Mouse (Mus musculus) cerebellum, adult (tissue): ENCODE measurements at regions not wholly inside any gene's neighbourhood (a gene's known extent, or its start where the extent isn't known, plus 50 kb on each side); places are given as distances from the start of the nearest gene placed in this dataset.

ENCODE experiments used
- ATAC-seq: cut with Nextera tagmentation; 2 replicates; pipeline ENCODE4 v1.9.2; 2017; ENCODE audit warnings: mild to moderate bottlenecking, moderate library complexity, mixed read lengths; ENCODE audit not compliant: insufficient number of reproducible peaks, low FRiP score, low TSS enrichment

DNA sequence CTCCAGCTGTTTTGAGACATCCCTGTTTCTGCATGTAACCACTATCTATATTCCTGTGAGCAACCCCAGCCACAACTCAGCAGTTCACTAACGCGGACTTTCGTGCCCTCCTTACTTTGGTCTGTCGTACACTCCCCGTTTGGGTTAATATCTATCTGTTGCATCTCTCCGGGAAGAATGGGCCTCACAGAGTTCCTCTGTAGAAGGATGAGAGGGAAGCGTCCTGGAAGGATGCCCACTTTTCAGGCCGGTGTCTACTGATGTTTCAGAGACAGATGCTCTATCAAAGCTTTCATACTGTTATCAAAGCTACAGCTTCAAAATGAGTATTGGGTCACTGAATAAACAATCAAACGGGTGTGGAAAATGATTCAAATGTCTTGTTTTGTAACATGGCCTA lies 487.4 kb downstream of the Trim52 start:
- no peak for ATAC-seq

DNA sequence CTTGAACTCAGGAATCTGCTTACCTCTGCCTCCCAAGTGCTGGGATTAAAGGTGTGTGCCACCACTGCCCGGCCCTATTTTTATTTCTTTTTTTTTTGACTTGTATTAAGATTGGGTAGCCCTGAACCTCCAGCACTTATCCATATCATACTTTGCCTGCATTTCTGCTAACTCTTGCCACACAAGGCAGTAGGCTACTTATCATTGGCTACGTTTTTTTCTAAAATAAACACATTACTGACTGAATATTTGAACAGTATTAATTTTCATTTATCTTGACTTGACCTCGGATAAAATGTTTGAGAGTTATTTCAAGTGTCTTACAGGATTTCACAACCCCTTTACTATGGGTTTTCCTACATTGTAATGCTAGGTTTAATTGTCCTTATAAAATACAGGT lies 488.0 kb downstream of the Trim52 start:
- ATAC-seq: no peak

DNA sequence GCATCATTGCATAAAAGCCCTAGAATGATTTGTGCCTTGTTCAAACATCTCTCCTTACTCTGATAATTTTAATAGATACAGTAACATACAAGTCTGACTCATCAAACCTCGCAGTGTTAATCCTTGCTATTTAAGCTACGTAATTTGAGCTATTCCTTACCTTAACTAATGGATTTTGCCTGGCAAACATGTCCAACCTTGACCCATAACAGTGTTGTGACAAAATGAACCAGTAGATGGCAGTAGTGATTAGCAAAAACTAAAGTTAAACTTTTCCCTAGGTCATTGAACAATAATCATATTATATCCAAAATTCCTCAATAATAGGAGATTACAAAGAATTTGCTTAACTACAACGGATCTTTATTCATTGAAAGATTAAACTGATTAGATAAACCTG lies 501.0 kb downstream of the Trim52 start:
- no peak; the same call in 1 of the 2 replicates for ATAC-seq

DNA sequence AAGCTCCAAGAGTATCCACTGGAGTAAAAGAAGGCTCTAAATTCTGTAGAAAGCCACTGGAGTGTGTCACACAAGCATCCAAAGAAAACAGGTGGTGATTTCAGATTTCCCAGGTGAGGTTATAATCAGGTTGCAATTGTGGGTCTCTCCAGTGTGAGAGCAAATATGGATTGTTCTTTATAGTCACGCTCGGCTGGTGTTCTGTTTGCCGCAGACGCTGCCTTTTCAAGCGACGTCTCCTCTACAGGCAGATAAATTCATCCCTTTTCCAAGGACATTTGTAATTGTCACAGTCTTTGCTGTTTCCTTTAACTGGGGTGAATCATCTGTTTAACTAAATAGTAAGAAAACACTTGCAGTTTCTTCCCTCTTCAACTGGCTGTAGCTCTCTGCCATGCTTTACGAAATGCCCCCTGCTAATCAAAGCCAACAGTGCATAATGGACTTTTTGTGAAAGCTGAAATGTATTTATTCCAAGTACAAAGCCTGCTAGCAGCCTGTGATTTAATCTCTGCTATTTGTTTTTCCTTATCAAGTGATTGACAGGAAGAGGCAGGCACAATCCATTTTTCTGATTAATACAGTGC lies 502.4 kb downstream of the Trim52 start:
- ATAC-seq: no peak
